Mouse (Mus musculus) small intestine, adult 2 months (tissue): ENCODE measurements around the gene Acsbg2.

ENCODE experiments used
- CTCF ChIP-seq: fragments of 200-500 bp; IDR thresholded peaks from 2 replicates; pipeline ENCODE4 v1.5.1; 2012; ENCODE audit warnings: low read depth, mild to moderate bottlenecking, control low read depth, inconsistent platforms, low read length, moderate library complexity, mixed read lengths; ENCODE audit not compliant: insufficient replicate concordance, insufficient read length; ENCODE audit errors: extremely low read depth
- POLR2A ChIP-seq: fragments of 200-500 bp; IDR thresholded peaks from 2 replicates; pipeline ENCODE4 v1.6.1; 2012; ENCODE audit warnings: low read depth, mild to moderate bottlenecking, control low read depth, inconsistent platforms, low read length, moderate library complexity

DNA sequence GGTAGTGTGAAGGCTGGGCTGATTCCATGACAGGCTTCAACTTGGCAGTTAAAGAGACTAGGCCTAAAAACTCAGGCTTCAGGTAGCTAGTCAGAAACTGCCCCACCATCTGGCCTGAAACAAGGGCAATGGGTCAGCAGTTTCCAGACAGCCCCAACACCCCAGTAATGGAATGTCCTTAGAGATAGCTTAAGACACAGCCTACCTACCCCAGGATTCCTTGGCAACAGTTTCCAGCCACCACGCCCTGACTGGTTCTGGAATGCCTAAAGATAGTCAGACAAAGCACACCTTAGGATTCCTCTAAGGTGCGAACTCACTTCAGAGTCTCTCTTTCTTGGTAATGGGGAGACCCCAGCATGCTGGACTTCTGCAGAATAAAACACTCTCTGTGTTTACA lies 51.9 kb downstream of the Acsbg2 start:
- no peak for TF ChIP-seq CTCF
- TF ChIP-seq POLR2A, result no peak
